Mouse (Mus musculus) skeletal muscle tissue, postnatal 0 days (tissue): ENCODE data around the gene Serbp1. TPM values are rescaled to one million over a fixed set of nuclear protein-coding genes. Genes with fewer than 3 reads are reported as not detected.

Experiments used
- polyA plus RNA-seq: library from polyadenylated mRNA; unstranded; fragments of >200 nt; fragmentation: Nextera tagmentation; extraction: Ambion mirVana; gene quantifications from 2 replicates; pipeline ENCODE4 v1.2.1, GENCODE M21; 2015

The Serbp1 gene
- polyA plus RNA-seq: 326 and 339 TPM in 2 replicates

DNA sequence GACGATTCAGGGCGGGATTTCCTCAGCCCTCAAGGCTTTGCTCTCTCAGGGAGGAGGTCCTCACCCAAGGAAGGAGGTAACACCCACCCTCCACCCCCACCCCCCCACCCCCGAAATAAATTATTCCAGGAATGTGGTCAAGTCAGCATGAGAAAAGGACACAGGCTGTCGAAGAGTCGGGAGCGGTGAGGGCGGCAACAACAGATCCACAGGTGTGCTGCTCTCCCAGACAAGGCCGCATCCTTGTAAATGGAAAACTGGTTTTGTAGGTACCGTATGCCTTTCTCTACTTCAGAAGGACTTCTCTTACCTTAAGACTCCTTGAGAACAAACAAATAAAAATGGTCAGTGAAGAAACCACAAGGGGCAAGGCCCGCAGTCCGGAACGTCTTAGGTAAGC lies at the start of gene Serbp1:
Gene Serbp1 (plus strand): TSS at position 200 of the 400 bp plus-strand sequence.

Other genes starting within 250 kb of the Serbp1 start
- 33.9 and 35.8 TPM in 2 replicates for gene Gadd45a, start 200.7 kb upstream of the Serbp1 start, polyA plus RNA-seq
- 0.05 TPM in 1 of 2 replicates, not detected in the other for gene Il12rb2, start 138.0 kb downstream of the Serbp1 start, polyA plus RNA-seq